Mouse (Mus musculus) lung, embryonic 16.5 days (tissue): Measurements from ENCODE around the gene Plekhg1. TPM values are rescaled to one million over a fixed set of nuclear protein-coding genes. Genes with fewer than 3 reads are reported as not detected.

Experiments
- ATAC-seq: fragments of 200-750 bp; cut with Nextera tagmentation; 2 replicates; pipeline ENCODE4 v1.8.0; 2017; ENCODE audit warnings: low read depth, mild to moderate bottlenecking, moderate library complexity
- H3K27ac ChIP-seq: fragments of 300-500 bp; sonication (generic); 2 replicates; pipeline ENCODE4 v1.5.1; 2014; ENCODE audit warnings: mild to moderate bottlenecking, control low read depth, low read length
- H3K27me3 ChIP-seq: fragments of 300-500 bp; sonication (generic); 2 replicates; pipeline ENCODE4 v1.6.1; 2014; ENCODE audit warnings: low read depth, low read length, mixed read lengths; ENCODE audit not compliant: control insufficient read depth, insufficient read depth
- H3K36me3 ChIP-seq: fragments of 300-500 bp; sonication (generic); 2 replicates; pipeline ENCODE4 v1.6.1; 2014; ENCODE audit warnings: low read length; ENCODE audit not compliant: control insufficient read depth, insufficient read depth
- H3K4me1 ChIP-seq: fragments of 300-500 bp; sonication (generic); replicated peaks from 2 replicates; pipeline ENCODE4 v1.6.1; 2014; ENCODE audit warnings: low read length, mixed read lengths; ENCODE audit not compliant: control insufficient read depth, insufficient read depth
- H3K4me2 ChIP-seq: fragments of 300-500 bp; sonication (generic); 2 replicates; pipeline ENCODE4 v1.6.1; 2014; ENCODE audit warnings: low read depth, low read length, control low read depth
- H3K4me3 ChIP-seq: fragments of 300-500 bp; sonication (generic); 2 replicates; pipeline ENCODE4 v1.5.1; 2014; ENCODE audit warnings: mild to moderate bottlenecking, low read length, control low read depth
- H3K9ac ChIP-seq: fragments of 300-500 bp; sonication (generic); 2 replicates; pipeline ENCODE4 v1.6.1; 2014; ENCODE audit warnings: low read length, control low read depth
- H3K9me3 ChIP-seq: fragments of 300-500 bp; sonication (generic); 2 replicates; pipeline ENCODE4 v1.6.1; 2016; ENCODE audit warnings: low read length; ENCODE audit not compliant: control insufficient read depth
- WGBS: fragments of 180-500 bp; shearing (Covaris S2); extraction: QIAGEN DNeasy Blood & Tissue Kit; methylation state at CpG from one replicate; pipeline ENCODE4 v1.1.7; 2014; 5-methylcytosine and 5-hydroxymethylcytosine counted together
- polyA plus RNA-seq: library from polyadenylated mRNA; unstranded; fragments of >200 nt; fragmentation: Nextera tagmentation; extraction: Ambion mirVana; gene quantifications from 2 replicates; pipeline ENCODE4 v1.2.1, GENCODE M21; 2015

The Plekhg1 gene
- polyA plus RNA-seq, 1 experiment from 2014 or later: 11.9 TPM

DNA sequence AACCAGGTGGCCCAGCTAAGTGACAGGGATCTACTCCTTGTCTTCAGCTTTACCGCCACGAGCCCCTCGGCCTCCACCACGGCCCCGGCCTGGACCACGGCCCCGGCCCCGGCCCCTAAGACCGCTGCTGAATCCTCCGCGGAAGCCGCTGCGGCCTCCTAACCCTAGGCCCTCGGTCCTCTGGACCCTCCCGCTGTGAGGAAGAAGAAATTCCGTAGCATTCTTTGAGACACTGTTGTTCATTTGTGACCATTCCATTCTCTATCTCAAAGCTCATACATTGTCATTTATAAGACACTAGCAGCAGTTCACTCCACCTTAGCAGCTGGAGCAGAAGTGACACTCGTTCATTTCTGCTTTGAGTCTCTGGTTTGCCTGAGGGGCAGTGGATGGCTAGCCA lies 206.7 kb downstream of the Plekhg1 start:
- no peak overlapping the region for H3K4me2 ChIP-seq
- H3K36me3 ChIP-seq: no peaks in the 10 kb centered on the region
- ATAC-seq: no peak
- H3K4me1 ChIP-seq: no peaks in the 10 kb centered on the region; the same call in 1 of the 2 replicates
- H3K9ac ChIP-seq: no peak overlapping the region
- 92% methylated on average over 17 of the region's 17 CpGs for WGBS
- H3K27me3 ChIP-seq: no peaks in the 10 kb centered on the region
- no peak overlapping the region for H3K27ac ChIP-seq
- no peak overlapping the region for H3K4me3 ChIP-seq
- no peaks in the 10 kb centered on the region for H3K9me3 ChIP-seq

DNA sequence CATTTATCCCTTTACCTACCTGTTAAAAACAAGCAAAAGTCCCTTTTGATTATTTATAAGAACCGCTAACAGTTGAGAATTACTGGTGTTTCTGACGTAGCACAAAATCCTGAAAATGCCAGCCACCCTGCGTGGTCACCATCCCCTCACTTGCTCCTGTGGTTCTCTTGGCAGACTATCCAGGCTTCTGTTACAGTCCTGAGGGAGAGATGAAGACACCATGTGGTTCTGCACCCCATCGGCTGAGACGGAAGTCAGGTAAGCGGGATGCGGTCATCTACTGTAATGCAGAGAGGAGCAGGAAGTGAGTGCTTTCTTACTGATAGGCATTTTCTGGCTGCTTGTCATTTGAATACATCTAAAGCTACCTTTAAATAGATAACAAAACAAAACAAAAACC lies 207.2 kb downstream of the Plekhg1 start:
- no peaks in the 10 kb centered on the region for H3K36me3 ChIP-seq
- ATAC-seq: no peak
- H3K9me3 ChIP-seq: no peaks in the 10 kb centered on the region
- no peak overlapping the region for H3K4me3 ChIP-seq
- no peak overlapping the region for H3K27ac ChIP-seq
- no peak overlapping the region for H3K4me2 ChIP-seq
- H3K9ac ChIP-seq: no peak overlapping the region
- no peaks in the 10 kb centered on the region; the same call in 1 of the 2 replicates for H3K4me1 ChIP-seq
- WGBS: 89% methylated on average over 7 of the region's 7 CpGs
- H3K27me3 ChIP-seq: no peaks in the 10 kb centered on the region

DNA sequence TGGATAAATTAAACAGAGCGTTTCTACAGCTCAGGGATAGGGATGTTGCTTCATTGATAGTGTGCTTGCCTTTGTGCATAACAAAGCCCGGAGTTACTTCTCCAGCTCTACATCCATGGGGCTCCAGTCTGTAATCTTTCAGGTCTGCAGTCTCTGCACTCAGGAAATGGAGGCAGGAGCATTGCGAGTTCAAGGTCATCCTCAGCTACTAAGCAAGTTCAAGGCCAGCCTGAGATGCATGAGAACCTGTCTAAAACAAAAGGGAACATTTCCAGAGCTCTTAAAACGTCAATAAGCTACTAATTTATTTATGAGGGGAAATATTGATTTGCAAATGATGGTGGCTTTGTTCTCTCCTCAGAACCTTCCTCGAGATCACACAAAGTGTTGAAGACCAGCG lies 209.1 kb downstream of the Plekhg1 start:
- no peak overlapping the region for H3K9ac ChIP-seq
- no peaks in the 10 kb centered on the region for H3K9me3 ChIP-seq
- H3K27ac ChIP-seq: no peak overlapping the region
- no peak overlapping the region for H3K4me3 ChIP-seq
- H3K4me1 ChIP-seq: no peaks in the 10 kb centered on the region
- H3K36me3 ChIP-seq: 0 out of 2 replicates have a peak, but pooled peaks cover 3% of the 10 kb centered on the region
- 82% methylated on average over 6 of the region's 6 CpGs for WGBS
- no peak for ATAC-seq
- no peak overlapping the region for H3K4me2 ChIP-seq
- H3K27me3 ChIP-seq: no peaks in the 10 kb centered on the region

DNA sequence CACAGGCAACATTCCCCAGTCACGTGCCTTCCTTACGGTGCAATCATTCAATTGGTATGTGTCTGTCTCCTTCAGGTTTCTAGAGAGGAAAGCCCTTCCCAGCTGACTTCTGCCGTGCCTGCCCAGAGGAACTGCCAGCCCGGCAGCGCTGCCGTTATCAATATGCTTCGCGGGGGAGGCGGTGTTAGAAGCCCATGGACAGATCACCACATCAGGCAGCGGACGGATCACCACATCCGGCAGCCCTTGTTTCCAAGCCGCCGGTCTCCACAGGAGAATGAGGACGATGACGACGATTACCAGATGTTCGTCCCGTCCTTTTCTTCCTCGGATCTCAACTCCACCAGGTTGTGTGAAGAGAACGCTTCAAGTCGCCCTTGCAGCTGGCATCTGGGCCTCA lies 216.3 kb downstream of the Plekhg1 start:
- H3K27me3 ChIP-seq: no peaks in the 10 kb centered on the region
- H3K4me2 ChIP-seq: no peak overlapping the region
- no peak overlapping the region for H3K27ac ChIP-seq
- ATAC-seq: no peak
- no peaks in the 10 kb centered on the region for H3K4me1 ChIP-seq
- H3K4me3 ChIP-seq: no peak overlapping the region
- no peak overlapping the region for H3K9ac ChIP-seq
- peaks cover 10% of the 10 kb centered on the region for H3K36me3 ChIP-seq
- no peaks in the 10 kb centered on the region for H3K9me3 ChIP-seq
- WGBS: 84% methylated on average over 22 of the region's 22 CpGs

DNA sequence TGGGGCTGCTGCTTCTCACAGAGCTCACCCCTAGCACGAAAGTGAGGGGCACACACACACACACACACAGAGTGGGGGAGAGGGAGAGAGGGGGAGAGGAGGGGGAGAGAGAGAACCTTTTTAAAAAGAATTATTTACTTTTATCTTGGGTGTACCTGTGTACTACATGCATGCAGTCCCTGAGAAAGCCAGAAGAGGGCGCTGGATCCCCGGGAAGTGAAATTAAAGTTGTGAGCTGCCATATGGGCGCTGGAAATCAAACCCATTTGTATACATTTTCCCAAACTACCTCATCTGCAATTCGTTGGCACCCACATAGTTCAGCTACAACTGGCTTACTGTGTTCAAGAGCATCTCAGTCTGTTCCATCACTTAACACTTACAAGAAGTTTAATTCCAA lies 218.4 kb downstream of the Plekhg1 start:
- no peaks in the 10 kb centered on the region for H3K4me1 ChIP-seq
- no peak overlapping the region for H3K9ac ChIP-seq
- H3K9me3 ChIP-seq: no peaks in the 10 kb centered on the region
- WGBS: 67% methylated on average over 5 of the region's 5 CpGs
- H3K36me3 ChIP-seq: peaks cover 12% of the 10 kb centered on the region
- H3K4me3 ChIP-seq: no peak overlapping the region
- no peak overlapping the region for H3K27ac ChIP-seq
- no peaks in the 10 kb centered on the region for H3K27me3 ChIP-seq
- ATAC-seq: no peak
- no peak overlapping the region for H3K4me2 ChIP-seq

DNA sequence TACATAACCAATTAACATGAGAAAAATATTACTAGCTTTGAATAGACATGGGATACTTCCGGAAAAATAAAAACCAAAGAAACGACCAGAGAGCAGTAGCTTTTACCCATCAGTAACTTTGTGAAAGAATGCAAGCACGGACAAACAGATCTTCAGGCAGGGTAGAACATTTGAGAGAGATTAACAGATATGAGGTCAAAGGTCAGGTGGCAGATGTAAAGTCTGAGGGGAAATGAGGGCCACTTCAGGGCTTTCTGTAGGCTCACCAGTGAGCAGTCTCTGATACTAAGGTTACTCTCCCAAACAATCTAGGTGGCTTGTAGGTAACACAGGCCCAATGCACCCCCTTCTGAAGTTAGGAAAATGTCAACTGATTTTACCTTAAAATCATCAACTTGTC lies 228.9 kb downstream of the Plekhg1 start:
- Histone ChIP-seq H3K4me3 (no peak overlapping the region), H3K9me3 (no peaks in the 10 kb centered on the region), H3K9ac (no peak overlapping the region), H3K27me3 (no peaks in the 10 kb centered on the region), H3K4me2 (no peak overlapping the region), H3K4me1 (no peaks in the 10 kb centered on the region), H3K36me3 (no peaks in the 10 kb centered on the region), H3K27ac (no peak overlapping the region)
- WGBS: 32% methylated on average over 3 of the region's 3 CpGs
- no peak for ATAC-seq

DNA sequence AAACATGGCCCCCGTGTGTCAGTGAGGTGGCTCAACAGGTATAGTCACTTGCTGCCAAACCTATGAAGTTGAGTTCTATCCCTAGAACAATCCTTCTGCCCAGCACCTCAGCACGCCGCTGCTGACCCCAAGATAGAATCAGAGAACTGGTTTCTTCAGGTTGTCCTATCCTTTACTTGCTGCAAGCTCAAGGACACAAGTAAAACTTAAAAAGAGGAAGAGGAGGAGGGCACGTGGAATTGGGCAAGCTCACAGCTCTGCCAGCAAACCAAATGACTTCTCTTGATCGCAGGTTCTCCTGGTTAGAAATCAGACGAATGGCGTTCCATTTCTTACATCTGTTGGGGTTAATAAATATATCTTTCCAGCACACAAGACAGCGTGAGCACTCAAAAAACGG lies 232.1 kb downstream of the Plekhg1 start:
- ATAC-seq: no peak
- Histone ChIP-seq H3K4me3 (no peak overlapping the region; the same call in 1 of the 2 replicates), H3K4me2 (peak overlapping the region; percentile 75), H3K27me3 (no peaks in the 10 kb centered on the region), H3K27ac (no peak overlapping the region), H3K9ac (no peak overlapping the region), H3K9me3 (no peaks in the 10 kb centered on the region), H3K4me1 (peaks cover 20% of the 10 kb centered on the region), H3K36me3 (no peaks in the 10 kb centered on the region)
- WGBS: 81% methylated on average over 9 of the region's 9 CpGs

DNA sequence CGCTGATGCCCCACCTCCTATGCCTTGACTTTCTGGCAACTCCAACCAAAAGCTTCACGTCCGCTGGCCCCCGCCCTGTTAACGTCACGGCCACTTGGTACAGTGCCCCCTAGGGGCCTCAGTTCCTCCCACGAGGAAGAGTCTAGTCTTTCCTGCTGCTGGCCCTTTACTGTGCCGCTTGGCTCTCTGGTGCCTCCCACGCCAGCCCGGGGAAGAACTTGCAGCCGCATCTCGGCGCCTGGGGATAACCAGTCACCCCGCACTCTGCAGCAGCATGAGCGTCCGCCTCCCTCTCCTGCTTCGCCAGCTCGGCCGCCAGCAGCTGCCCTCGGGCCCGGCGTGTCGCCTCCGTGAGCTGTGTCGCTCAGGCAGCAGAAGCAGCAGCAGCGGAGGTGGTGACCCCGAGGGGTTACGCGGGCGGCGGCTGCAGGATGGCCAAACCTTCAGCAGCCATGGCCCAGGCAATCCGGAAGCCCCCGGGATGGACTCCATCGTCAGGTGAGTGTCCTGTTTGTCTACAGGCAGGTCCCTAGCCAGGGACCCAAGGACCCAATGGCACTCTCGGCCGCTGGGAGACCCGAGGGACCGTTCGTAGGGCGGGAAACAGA lies 232.9 kb downstream of the Plekhg1 start, which contains the start of gene Mthfd1l:
Mthfd1l (plus strand) TSS at position 138 of the 608 bp plus-strand sequence.
- peaks cover 25% of the 10 kb centered on the region for H3K4me1 ChIP-seq
- H3K9me3 ChIP-seq: no peaks in the 10 kb centered on the region
- no peaks in the 10 kb centered on the region for H3K27me3 ChIP-seq
- peak within 1 kb of the TSS; percentile 77 for H3K9ac ChIP-seq
- WGBS: 1% methylated on average over 40 of the region's 40 CpGs
- peak; percentile 86 for ATAC-seq
- H3K4me2 ChIP-seq: peak within 1 kb of the TSS; percentile 75
- H3K4me3 ChIP-seq: peak within 1 kb of the TSS; percentile 70
- H3K27ac ChIP-seq: peak within 1 kb of the TSS; percentile 94
- no peaks in the 10 kb centered on the region for H3K36me3 ChIP-seq

DNA sequence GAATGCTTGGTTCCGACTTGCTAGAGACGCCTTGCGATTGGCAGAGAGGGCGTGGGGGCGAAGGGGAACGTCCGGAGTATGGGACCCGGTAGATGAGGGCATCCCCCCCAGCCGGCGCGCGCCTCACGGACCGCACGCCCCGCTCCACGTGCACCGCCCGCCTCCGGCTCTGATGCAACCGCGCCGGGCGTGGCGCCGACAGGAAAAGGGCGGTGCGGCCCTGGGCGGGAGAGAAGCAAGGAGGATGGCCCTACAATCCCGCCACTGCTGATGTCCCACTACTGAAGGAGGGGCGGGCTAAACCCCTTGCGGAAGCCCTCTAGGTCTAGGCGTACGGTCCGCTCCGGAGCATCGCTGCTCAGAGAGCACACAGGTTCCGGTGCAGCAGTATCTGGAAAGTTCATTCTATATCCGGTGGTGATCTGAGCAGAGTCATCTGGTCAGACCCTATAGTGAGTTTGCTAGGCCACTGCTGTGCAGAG lies 233.5 kb downstream of the Plekhg1 start:
- Histone ChIP-seq H3K4me2 (peak overlapping the region; percentile 75), H3K9ac (peak overlapping the region; percentile 77), H3K27me3 (no peaks in the 10 kb centered on the region), H3K9me3 (no peaks in the 10 kb centered on the region), H3K4me1 (peaks cover 28% of the 10 kb centered on the region), H3K4me3 (peak overlapping the region; percentile 70), H3K36me3 (no peaks in the 10 kb centered on the region), H3K27ac (peak overlapping the region; percentile 94)
- WGBS: 0% methylated on average over 39 of the region's 39 CpGs
- peak; percentile 94 for ATAC-seq
